Comparison of ENCODE assay signal across 15 mouse cellular contexts in genomic region chr2:144348525-144348924, GRCm38 (mm10). TPM values are rescaled to one million over a fixed set of nuclear protein-coding genes. Genes with fewer than 3 reads are reported as not detected.
DNase-seq lines count a peak whose midpoint lies in the region; ATAC-seq and TF ChIP-seq lines count a peak whose summit lies in the region.
"Had no signal": no experiment of that assay in that cellular context is flagged by ENCODE, and none has a peak within 500 bp of the region (broad histone marks: within the 10 kb centered on the region; RNA-seq: fewer than 3 reads in every experiment).

No protein-coding gene starts in this region.

- H3K27ac ChIP-seq in lung, embryonic 14.5 days (ENCODE audit: low read depth): no peak overlapping the region
- H3K27ac ChIP-seq in bone marrow, adult 2 months (ENCODE audit: control insufficient read depth, insufficient read depth, low read depth, low read length, poor library complexity): no peak overlapping the region
- H3K27ac ChIP-seq in hindbrain, embryonic 11.5 days (ENCODE audit: low read depth, low read length): no peak overlapping the region
- H3K27ac ChIP-seq: hindbrain, embryonic 10.5 days; limb, embryonic 12.5 days; macrophage had no signal

- no peak overlapping the region for H3K4me2 ChIP-seq in lung, embryonic 14.5 days
- H3K4me2 ChIP-seq in hindbrain, embryonic 11.5 days (replicated peaks; ENCODE audit: low read depth, low read length): no peak overlapping the region
- H3K4me2 ChIP-seq: limb, embryonic 12.5 days had no signal

- H3K4me3 ChIP-seq in lung, embryonic 14.5 days (ENCODE audit: low read depth, low read length): no peak overlapping the region
- H3K4me3 ChIP-seq in bone marrow, adult 2 months (replicated peaks; ENCODE audit: control insufficient read depth, low read depth, low read length): no peak overlapping the region
- no peak overlapping the region for H3K4me3 ChIP-seq in hindbrain, embryonic 11.5 days (ENCODE audit: low read depth, low read length)
- H3K4me3 ChIP-seq: hindbrain, embryonic 10.5 days; limb, embryonic 12.5 days had no signal

- no peak for TF ChIP-seq POLR2A in bone marrow, adult 2 months (IDR thresholded peaks at IDR 0.05; ENCODE audit: borderline replicate concordance, control insufficient read depth, low read depth, low read length)

- H3K4me1 ChIP-seq in lung, embryonic 14.5 days (ENCODE audit: insufficient read depth): no peaks in the 10 kb centered on the region
- no peaks in the 10 kb centered on the region for H3K4me1 ChIP-seq in bone marrow, adult 2 months (ENCODE audit: control insufficient read depth, insufficient read depth, low read length)
- H3K4me1 ChIP-seq in hindbrain, embryonic 11.5 days (replicated peaks; ENCODE audit: control insufficient read depth, insufficient read depth, low read length): no peaks in the 10 kb centered on the region
- H3K4me1 ChIP-seq: hindbrain, embryonic 10.5 days; limb, embryonic 12.5 days had no signal

- peak; percentile 24; the same call in 1 of the 2 replicates for TF ChIP-seq CTCF in lung, embryonic 14.5 days (IDR thresholded peaks at IDR 0.05; ENCODE audit: low read depth)
- peak; percentile 27; the same call in 1 of the 2 replicates for TF ChIP-seq CTCF in bone marrow, adult 2 months (IDR thresholded peaks at IDR 0.05; ENCODE audit: control insufficient read depth, insufficient read depth, low read length)

- no peak overlapping the region for H3K9ac ChIP-seq in lung, embryonic 14.5 days
- H3K9ac ChIP-seq in hindbrain, embryonic 11.5 days (ENCODE audit: low read depth, low read length): no peak overlapping the region
- H3K9ac ChIP-seq: limb, embryonic 12.5 days had no signal

- DNase-seq in CD4-positive, CD25-positive, alpha-beta regulatory T cell, adult 2 months (ENCODE audit: low read depth, low spot score): peak; percentile 34
- no peak for DNase-seq in lung, embryonic 14.5 days
- DNase-seq in lung, adult 18-20 months: no peak
- peak; percentile 27 for DNase-seq in splenic B cell, adult 2 months (ENCODE audit: low read depth, low spot score)
- DNase-seq in heart, postnatal 14 days: no peak
- no peak for DNase-seq in hindbrain, embryonic 11.5 days (ENCODE audit: low spot score)
- DNase-seq: cerebellum, postnatal 25 days; kidney, adult 18-20 months; right cerebral cortex, postnatal 25 days had no signal

- H3K27me3 ChIP-seq in lung, embryonic 14.5 days (ENCODE audit: insufficient read depth, low read length): no peaks in the 10 kb centered on the region
- H3K27me3 ChIP-seq in splenic B cell, adult 2 months (ENCODE audit: control insufficient read depth, insufficient read depth, low read length, poor library complexity, severe bottlenecking): no peaks in the 10 kb centered on the region
- no peaks in the 10 kb centered on the region for H3K27me3 ChIP-seq in hindbrain, embryonic 11.5 days (ENCODE audit: control insufficient read depth, insufficient read depth, low read length)

- H3K36me3 ChIP-seq in lung, embryonic 14.5 days (ENCODE audit: insufficient read depth): no peaks in the 10 kb centered on the region
- no peaks in the 10 kb centered on the region for H3K36me3 ChIP-seq in splenic B cell, adult 2 months (ENCODE audit: control insufficient read depth, insufficient read depth, low read length, poor library complexity, severe bottlenecking)
- no peaks in the 10 kb centered on the region for H3K36me3 ChIP-seq in hindbrain, embryonic 11.5 days (ENCODE audit: control insufficient read depth, insufficient read depth, low read length)
- H3K36me3 ChIP-seq: hindbrain, embryonic 10.5 days; limb, embryonic 12.5 days had no signal

- no peaks in the 10 kb centered on the region for H3K9me3 ChIP-seq in lung, embryonic 14.5 days (ENCODE audit: low read depth, low read length)
- H3K9me3 ChIP-seq in hindbrain, embryonic 11.5 days (ENCODE audit: control insufficient read depth, low read length): no peaks in the 10 kb centered on the region
- H3K9me3 ChIP-seq: hindbrain, embryonic 10.5 days; limb, embryonic 12.5 days had no signal

- 75% methylated on average over 3 of the region's 3 CpGs for WGBS in lung, embryonic 14.5 days
- 73% methylated on average over 3 of the region's 3 CpGs for WGBS in bone marrow, adult 2 months
- 55% methylated on average over 3 of the region's 3 CpGs for WGBS in hindbrain, embryonic 11.5 days

- ATAC-seq in CD4-positive, CD25-positive, alpha-beta regulatory T cell, adult 4 months: no peak
- no peak for ATAC-seq in lung, embryonic 14.5 days (ENCODE audit: insufficient read depth)
- ATAC-seq in hindbrain, embryonic 11.5 days (ENCODE audit: low FRiP score): no peak

- intact Hi-C loops in heart, postnatal 14 days (cut with DNase I): no loop called here

RNA-seq across cellular contexts. Expression of gene Ovol2, which starts 16.6 kb away (rescaled TPM):
- polyA plus RNA-seq in CD4-positive, CD25-positive, alpha-beta regulatory T cell, adult 4 months (2017; shearing (Covaris generic)): not detected
- polyA plus RNA-seq in lung, embryonic 14.5 days (2014; fragmentation: Nextera tagmentation; extraction: Ambion mirVana): 3.1 and 3.4 TPM in 2 replicates
- polyA plus RNA-seq in bone marrow, adult 2 months (2011; ENCODE audit: insufficient read depth, insufficient read length, low replicate concordance, missing spikeins): 0.97 TPM in 1 of 2 replicates, not detected in the other
- total RNA-seq in heart, postnatal 14 days (2021): not detected
- polyA plus RNA-seq in hindbrain, embryonic 11.5 days (2014; fragmentation: Nextera tagmentation; extraction: Ambion mirVana): 0.25 and 0.28 TPM in 2 replicates
- total RNA-seq: monocyte, adult 5-6 weeks had no signal
- polyA plus RNA-seq: macrophage had no signal

RNA-seq across cellular contexts. Expression of gene Kat14, which starts 20.3 kb away (rescaled TPM):
- 10 to 100 TPM; 16.5 to 16.7 TPM for polyA plus RNA-seq in CD4-positive, CD25-positive, alpha-beta regulatory T cell, adult 4 months (2017; shearing (Covaris generic))
- 40.1 and 43.7 TPM in 2 replicates for polyA plus RNA-seq in lung, embryonic 14.5 days (2014; fragmentation: Nextera tagmentation; extraction: Ambion mirVana)
- 17.5 and 20.0 TPM in 2 replicates for polyA plus RNA-seq in bone marrow, adult 2 months (2011; ENCODE audit: insufficient read depth, insufficient read length, low replicate concordance, missing spikeins)
- 10 to 100 TPM; 23.7 to 25.0 TPM for total RNA-seq in heart, postnatal 14 days (2021)
- polyA plus RNA-seq in hindbrain, embryonic 11.5 days (2014; fragmentation: Nextera tagmentation; extraction: Ambion mirVana): 30.8 and 31.0 TPM in 2 replicates

RNA-seq across cellular contexts. Expression of gene Pet117, which starts 20.3 kb away (rescaled TPM):
- 1 to 10 TPM in 1 of 2 experiments, not detected in 1; 1.8 TPM for polyA plus RNA-seq in CD4-positive, CD25-positive, alpha-beta regulatory T cell, adult 4 months (2017; shearing (Covaris generic))
- polyA plus RNA-seq in lung, embryonic 14.5 days (2014; fragmentation: Nextera tagmentation; extraction: Ambion mirVana): 0.80 and 1.4 TPM in 2 replicates
- polyA plus RNA-seq in bone marrow, adult 2 months (2011; ENCODE audit: insufficient read depth, insufficient read length, low replicate concordance, missing spikeins): 1.7 TPM in 1 of 2 replicates, not detected in the other
- total RNA-seq in heart, postnatal 14 days (2021): 1 to 10 TPM; 6.1 to 9.5 TPM
- 0.94 and 1.9 TPM in 2 replicates for polyA plus RNA-seq in hindbrain, embryonic 11.5 days (2014; fragmentation: Nextera tagmentation; extraction: Ambion mirVana)
- total RNA-seq: monocyte, adult 5-6 weeks had no signal

Comparison
In these comparisons a context has a peak if more than half of its experiments do, and no peak if none do; other contexts are left out.
1. DNase-seq: peak in CD4-positive, CD25-positive, alpha-beta regulatory T cell, adult 2 months (single experiment) and splenic B cell, adult 2 months (single experiment); none in lung, embryonic 14.5 days (single experiment), lung, adult 18-20 months (0 of 2), heart, postnatal 14 days (0 of 2) and hindbrain, embryonic 11.5 days (single experiment).